Mouse (Mus musculus) megakaryocyte progenitor cell, adult 5-6 weeks (primary cell): ENCODE results near the gene Clcnkb. TPM values are rescaled to one million over a fixed set of nuclear protein-coding genes. Genes with fewer than 3 reads are reported as not detected.
A peak's percentile ranks its signal among the peaks of the same experiment; 100 is the strongest.

Experiments used
- ATAC-seq: replicated peaks from 2 replicates; pipeline ENCODE4 v1.8.0; 2016; ENCODE audit warnings: mild to moderate bottlenecking, moderate TSS enrichment, inconsistent platforms; ENCODE audit not compliant: poor library complexity
- total RNA-seq, 2 experiments: library from RNA; stranded (forward) in 1 of 2; stranded (reverse) in 1 of 2; fragments of 157-497, 149-512 nt in 1 of 2; fragments of 200-1000 nt in 1 of 2; gene quantifications; 2 replicates each; pipeline versions ENCODE4 v1.2.3 to v1.2.4; 2015 to 2017

Clcnkb gene
- total RNA-seq, 2 experiments from 2014 or later: not detected

DNA sequence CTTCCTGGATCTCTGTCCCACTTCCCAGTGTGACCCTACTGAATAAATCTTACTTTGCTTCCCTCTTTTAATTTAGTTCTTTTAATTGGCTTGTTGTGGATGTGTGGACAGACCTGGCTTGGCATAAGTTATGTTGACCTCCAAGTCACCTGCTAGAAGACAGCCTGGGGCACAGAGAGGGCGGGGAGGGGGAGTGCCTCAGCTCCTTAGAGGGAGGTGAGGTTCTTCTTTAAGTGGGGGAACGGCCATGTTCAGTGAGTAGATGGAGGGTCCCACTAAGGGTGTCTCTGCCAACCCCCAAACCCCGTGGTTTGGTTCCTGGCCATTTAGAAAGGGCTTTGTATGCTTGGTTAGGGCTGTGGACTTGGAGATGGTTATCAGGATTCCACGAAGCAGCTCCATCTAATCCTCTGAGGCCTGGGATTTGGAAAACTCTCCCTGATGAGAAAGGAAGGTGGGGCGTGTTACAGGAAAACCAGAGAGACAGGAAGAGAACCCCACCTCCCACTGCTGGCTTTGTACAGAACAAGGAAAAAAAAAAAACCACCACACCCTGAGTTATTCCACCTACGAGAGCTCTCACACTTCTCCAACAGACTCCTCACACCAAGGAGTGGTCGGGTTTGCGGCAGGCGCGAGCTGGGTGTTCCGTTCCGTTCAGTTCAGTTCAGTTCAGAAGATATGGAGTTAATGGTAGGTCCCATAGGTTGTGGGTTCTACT, 23.4 kb upstream of the Clcnkb start:
- no peak for ATAC-seq

DNA sequence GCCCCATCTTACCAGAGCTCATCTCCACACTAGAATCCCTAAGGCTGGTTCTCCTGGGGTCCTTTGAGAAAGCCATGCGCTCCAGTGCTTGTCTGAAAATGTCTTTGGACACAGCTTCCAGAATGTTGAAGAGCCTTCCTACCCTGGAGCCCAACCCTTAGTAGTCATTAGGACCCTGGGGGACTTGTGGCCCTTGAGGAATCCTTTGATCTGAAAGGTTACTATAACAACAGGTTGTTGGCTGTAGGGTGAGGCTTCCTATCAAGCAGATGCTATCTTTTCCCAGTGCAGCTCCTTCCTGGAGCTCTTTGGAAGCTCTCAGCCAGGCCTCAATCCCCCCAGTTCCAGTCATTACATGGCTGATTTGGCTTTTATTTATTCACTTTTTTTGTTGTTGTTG, 20.2 kb upstream of the Clcnkb start, which contains the start of gene Srarp:
Gene Srarp (minus strand): TSS at position 132 of the 400 bp plus-strand sequence.
- no peak for ATAC-seq

DNA sequence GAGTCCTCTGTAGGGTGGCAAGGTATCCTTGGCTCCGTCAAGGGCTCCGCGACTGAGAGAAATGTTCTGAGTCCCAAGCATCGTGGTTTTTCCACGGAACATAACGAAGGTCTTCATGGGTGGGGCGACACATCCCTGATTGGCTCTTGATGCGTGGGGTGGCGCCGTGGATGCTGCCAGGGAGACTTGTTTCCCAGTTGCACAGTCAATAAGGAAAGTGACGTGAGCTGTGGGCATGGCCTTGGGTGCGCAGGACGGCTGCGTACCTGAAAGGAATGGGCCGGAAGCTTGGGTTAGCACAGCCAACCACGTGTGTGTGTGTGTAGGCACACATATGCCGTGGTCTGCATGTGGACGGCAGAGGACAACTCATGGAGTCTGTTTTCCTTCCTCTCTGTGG, 17.4 kb upstream of the Clcnkb start:
- ATAC-seq: no peak

DNA sequence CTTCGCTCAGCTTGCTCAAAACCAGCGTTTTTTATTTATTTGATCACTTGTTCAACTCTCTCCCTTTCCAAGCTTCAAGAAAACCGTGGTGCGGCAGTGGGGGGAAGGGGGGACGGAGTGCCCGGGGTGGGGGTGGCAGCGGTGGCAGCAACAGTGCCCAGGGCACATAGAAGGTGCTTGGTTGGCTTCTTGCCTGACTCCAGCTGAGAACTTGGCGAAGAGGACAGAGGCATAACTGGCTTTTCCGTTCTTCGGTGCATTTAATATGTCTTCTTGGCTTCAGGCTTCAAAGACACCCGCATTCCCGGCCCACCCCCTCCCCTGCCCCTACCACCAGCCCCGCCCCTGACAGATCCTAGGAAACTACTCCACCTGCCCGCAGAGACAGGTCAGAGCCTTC, 16.9 kb upstream of the Clcnkb start:
- ATAC-seq: no peak

DNA sequence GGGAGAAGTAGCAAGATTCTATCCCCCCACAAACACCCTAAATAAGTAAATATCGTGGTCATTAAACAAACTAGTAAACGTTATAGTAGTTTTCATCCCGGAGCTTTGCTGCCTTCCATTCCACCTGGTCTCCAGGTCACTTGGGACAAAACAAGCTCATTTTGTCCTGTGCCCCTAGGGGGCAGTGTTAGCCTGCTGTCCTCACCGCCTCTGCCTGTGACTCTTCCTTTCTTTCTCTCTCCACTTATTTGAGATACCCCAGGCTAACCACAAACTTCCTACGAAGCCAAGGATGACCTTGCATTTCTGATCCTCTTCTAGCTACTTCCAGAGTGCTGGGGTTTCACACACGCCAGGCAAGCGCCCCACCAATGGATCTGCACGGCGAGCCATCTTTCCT, 15.2 kb upstream of the Clcnkb start:
- ATAC-seq: peak; percentile 95

DNA sequence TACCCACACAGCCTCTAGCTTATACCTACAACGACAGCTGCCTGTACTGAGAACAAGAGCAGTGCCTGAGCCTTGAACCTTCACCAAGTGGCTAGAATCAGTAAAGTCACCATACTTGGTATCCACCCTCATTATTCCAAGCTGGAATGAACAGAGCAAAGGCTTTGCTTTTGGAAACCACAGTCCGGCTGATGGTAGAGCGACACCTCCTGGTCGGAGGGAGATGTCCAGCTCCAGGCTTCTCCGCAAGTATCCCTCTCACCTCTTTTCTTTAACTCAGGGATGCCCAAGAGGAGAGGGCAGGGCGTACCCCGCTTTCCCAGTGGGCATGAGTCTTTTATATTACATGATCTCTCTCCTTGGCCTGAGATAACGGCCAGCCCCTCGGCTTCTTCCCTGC, 14.0 kb upstream of the Clcnkb start:
- no peak; the same call in 1 of the 2 replicates for ATAC-seq

DNA sequence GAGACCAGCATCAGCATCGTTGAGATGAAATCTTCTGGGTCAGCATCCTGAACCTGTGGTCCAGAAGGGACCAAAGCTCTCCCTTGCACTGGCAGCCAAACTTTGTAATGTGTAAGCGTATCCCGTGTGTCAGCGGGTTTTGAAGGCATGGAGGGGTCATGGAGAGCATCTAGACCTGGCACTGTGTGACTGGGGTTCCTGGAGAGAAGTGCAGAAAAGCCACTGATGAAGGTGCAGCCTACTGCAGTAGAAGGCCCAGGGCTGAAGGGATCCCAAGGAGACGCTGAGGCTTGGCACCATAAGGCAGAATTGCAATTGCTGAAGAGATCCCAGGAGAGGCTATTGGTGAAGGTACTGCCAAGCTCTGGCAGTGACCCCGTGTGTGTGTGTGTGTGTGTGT, 13.6 kb upstream of the Clcnkb start:
- no peak for ATAC-seq

DNA sequence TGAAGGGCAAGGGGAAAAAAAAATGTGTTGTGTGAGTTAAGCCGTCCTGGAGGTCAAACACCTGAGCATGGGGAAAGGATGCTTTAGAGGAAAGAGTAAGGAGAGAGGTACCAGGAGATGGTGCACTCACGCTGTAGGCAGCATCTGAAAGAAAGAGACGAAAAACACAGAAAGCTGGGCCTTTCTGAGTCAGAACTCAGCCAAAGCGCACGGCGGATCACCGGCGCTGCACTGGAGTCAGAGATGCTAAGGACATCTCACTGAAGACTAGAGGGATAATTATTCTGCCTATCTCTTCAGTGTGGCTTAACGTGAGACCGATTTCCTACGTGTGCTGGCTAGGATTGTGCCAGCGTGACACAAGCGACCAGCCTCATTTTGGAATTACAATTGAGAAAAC, 12.1 kb upstream of the Clcnkb start:
- no peak for ATAC-seq

DNA sequence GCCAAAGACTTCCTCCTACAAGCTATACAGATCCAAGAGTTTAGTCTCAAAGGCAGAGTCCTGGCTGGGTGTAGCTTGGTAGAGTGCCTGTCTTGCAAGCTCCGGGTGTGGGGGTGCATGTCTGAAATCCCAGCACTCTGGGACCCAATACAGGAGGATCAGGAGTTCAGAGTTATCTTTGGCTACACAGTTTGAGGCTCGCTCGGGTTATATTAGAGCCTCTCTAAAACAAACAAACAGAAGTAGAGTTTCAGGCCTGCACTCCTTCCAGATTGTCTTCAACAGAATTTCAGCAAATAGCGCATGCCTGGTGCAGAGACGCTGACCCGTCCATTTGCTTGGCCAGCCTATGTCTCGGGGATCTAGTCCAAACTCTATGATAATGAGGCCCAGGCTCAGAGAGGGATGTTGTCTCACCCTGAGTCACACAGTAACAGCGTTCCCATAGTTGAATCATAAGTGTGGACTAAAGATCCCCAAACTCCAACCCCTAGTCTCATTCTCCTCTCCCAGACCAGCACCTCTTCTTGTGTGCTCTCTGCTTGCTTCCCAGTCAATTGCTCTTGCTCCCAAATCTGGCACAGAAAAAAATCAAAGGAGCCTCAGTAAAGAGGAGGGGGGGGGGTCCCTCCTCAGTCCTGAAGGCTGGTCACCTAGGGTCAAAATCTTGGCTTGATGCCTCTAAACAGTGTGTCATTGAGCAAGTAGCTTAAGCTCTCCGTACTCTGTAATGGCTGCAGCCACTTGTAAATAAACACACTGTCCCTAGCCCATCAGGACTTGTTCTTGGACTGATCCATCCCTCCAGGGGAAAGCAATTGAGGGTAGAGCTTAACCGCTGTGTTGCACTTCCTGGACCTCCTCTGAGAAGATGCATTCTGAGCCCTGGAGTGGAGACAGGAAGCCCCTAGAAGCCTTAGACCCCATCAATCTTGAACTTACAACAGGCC, 11.3 kb upstream of the Clcnkb start:
- ATAC-seq: no peak

DNA sequence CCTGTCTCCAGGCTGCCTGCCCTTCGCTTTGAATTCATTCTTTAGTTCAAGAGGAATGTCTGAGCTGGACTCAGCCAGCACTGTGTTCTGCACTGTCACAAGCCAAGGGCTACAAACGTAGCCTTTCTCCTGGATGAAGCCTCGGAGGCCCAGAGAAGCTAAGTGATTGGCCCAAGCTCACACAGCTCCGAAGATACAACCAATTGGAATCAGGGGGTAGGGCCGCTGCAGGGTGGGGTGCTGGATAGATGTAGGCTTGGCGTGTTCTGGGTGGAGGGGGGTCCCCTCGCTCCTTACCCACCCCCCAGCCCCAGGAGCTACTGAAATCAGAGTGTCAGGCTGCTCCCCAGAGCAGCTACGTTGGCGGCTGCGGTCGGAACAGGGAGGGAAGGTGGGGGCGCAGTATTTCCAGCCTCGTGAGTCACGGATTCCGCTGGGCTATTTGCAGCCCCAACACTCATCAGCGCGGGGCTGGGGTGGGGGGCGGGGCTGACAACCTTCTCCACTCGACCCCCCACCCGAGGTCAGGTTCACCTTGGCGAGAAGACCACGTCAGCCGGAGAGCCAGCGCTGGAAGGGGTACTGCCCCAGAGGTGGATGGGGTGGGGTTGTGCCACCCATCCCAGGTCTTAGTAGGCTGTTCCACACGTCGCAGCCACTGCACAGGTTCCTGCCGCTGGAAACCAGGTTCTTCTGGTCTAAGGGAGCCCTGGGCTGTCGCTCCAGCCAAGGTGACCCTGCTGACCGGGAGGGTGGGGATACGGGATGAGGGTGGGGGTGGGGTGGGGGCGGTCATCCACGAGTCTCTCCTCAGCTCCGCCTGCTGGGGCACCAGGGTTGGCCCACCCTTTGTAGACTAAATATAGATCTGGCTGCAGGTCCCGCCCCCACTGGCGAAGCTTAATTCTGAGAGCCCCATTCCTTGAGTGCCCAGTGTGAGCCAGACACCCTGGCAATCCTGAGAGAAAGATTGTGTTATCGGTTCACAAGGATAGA, 10.0 kb upstream of the Clcnkb start:
- ATAC-seq: peak; percentile 64

DNA sequence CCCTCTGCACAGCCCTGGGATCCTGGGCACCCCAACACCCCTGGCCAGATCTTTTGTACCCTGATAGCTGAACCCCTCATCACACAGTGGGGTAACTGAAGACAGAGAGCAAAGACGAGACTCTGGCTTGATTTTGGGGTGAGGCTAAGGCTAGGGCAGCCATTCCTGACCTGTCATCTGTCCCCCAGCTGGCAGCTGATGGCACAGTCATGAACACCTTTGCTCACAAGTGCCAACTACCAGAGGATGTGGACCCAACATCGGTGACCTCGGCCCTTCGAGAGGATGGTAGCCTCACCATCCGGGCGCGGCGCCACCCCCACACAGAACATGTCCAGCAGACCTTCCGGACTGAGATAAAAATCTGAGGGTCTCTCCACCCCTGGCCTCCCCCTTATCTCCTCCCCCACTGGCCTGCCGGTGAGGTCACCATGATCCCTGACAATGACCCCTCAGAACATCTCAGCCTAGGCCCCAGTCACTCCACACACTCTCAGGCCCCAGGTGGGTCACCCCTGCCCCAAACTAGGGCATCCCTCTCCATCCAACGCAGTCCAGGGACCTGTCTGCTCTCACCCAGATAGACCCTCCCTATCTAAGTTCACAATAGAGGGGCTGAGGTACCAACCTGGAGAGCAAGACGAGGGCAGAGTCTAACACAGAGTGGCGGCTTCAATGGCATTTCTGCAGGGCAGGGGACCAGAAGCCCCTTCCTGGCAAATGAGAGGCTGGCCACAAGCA, 8.0 kb upstream of the Clcnkb start:
- no peak for ATAC-seq

DNA sequence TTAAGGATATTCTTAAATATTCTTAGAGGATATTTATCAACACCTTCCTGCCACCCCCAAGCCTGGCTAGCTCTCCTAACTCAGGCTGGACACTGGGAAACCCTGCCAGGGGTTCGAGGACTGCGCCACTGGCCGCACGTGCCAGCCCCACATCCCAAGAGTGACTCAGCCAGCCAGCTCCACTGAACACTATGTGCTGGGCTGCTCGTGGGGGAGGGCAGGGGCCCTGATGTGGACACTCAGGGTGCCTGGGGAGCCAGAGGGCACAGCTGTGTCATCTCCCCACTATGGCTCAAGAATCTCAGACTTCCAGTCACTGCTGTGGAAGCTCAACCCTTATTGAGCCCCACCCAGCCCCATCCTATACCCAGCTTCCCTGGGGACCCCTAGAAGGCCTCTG, 7.5 kb upstream of the Clcnkb start:
- no peak for ATAC-seq

DNA sequence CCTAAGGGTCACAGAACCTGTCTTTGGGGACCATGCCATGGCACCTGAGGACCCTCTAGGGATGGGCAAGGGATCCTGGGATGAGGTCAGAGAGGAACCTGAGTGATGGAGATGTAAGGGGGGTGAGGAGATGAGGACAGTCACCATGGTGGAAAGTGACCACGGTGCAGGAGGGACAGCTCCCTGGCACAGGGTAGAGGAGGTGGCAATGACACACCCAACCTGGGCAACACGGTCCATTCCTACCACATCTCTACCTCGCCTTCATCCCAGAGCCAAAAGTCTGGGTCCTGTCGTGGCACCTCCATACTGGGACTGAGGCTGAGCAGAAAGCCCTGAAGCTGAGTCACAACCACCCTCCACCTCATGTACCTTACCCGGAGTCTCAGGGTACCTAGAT, 7.0 kb upstream of the Clcnkb start:
- ATAC-seq: no peak

DNA sequence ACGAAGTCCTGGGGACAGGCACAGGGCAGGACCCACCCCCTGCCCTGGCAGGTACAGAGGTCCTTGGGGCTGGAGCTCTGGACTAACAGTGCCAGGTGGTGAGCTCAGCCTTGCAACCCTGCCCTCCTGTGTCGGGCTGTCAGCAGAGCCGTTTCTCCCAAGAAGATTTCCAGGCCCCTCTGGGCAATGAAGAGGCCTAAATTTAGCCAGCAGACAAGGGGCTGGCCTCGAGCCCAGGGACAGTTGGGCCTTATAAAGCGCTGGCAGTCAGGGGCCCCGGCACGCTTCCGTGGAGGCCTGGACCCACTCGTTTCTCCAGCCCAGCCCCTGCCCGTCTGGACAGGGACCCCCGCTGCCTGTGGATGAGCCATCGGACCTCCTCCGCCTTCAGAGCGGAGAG, 5.6 kb upstream of the Clcnkb start:
- no peak for ATAC-seq

DNA sequence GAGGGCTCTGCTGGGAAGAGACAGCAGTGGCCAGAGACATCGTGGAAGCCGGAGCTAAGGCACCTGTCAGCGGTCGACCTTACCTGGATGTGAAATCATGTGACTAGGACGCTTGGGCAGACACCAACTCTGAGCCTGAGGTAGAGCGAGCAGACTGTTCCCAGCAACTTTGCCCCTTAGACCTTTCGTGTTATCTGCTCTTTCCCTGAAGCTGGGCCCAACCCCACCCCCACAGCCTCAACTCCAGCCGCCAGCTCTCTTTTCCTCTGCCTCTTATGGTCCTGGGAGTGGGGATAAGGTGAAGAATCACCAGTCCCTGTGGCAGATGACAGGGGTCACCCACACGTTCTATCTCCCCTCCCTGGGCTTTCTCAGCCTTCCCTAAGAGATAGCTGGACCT, 5.1 kb upstream of the Clcnkb start:
- no peak for ATAC-seq

DNA sequence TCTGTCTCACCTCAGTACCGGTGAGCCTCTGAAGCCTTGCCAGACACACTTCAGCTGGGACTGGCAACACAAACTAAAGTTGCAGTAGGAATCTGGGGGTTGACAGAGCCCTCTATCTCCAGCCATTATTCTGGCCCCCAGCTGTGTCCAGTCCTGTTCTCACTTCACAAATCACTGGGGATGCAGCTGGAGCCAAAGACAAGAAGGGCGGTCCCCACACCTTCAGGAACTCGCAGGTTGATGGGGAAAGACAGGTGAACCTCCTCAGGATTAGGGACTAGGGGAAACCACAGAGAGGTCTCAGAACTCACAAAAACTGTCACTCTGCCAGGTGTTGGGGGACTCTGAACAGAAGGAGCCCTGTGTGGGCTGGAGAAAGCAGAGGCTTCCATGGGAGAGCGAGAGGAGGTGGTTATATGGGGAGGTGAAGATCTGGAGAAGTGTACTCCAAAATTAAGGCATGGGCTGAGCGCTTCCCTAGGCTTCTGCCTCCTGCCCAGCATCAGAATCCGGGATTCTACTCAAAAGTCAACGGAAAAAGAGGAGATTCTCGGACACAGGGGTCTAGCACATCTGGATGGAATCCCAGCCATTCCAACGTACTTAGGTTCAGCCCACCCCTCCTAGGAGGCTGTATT, 4.5 kb upstream of the Clcnkb start, which contains the start of gene Hspb7:
Gene Hspb7 (plus strand): TSS at position 588 of the 638 bp plus-strand sequence.
- ATAC-seq: no peak

DNA sequence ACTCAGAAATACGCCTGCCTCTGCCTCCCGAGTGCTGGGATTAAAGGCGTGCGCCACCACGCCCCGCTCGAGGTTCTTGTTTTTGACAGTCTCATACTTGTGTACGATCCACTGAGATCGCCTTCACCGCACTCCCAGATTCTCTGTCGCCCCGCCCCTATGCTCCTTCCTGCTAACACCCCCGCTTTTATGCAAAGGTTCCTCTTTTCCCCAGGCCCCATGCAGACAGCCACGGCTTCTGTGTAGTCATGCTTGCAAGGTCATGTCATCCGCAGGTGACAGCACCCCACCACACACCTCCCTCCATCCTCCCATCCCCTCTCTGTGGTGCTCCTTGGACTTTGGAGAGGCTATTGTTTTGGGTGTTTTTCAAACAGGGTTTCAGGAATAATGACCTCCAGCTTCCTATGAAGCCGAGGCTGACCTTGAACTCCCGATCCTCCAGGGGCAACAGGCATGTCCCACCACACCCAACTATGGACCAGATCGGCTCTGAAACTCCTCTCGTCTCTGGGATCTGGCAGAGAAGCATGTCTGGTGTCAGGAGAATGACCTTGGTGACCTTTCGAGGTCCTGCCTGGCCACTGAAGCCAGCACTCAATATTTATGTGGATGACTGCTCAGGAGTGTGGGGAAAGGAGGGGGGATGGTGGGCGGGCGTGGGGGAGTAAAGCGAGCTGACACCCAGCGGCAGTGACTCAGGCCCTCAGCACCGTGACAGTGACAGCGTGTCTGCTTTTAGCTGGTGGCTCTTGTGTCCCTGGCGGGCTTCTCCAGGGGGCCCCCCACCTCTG, 3.8 kb upstream of the Clcnkb start:
- ATAC-seq: peak; percentile 97

DNA sequence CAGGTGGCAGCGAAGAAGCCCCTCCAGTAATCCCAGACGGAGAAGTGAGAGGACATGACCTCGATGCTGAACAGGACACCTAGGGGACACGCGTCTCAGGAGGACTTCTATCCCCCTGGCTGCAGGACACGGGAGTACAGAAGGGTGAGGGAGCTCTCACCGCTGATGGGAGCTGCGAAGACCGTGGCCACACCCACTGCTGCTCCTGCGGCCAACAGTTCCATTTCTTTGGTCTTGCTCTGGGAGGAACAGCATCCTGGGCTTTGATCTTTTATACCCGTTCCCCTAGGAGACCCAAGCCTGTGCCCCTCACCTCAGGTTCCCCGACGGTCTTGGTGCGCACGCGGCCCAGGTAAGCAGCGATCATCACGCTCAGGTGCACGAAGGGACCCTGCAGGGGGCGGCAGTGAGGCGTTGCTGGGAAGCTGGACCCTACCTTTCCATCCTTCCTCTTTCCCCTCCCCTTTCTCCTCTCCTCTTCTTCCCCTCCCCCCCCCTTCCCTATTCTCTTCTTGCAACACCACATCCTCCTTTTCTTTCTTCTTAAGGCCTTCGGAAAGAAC, 4.3 kb downstream of the Clcnkb start:
- peak; percentile 58; the same call in 1 of the 2 replicates for ATAC-seq
